Mouse (Mus musculus): ENCODE measurements around the gene Rps6kb2. TPM values are rescaled to one million over a fixed set of nuclear protein-coding genes. Genes with fewer than 3 reads are reported as not detected.

Gene Rps6kb2
- total RNA-seq, 2 experiments from 2014 or later, result 27.8 to 43.1 TPM

DNA sequence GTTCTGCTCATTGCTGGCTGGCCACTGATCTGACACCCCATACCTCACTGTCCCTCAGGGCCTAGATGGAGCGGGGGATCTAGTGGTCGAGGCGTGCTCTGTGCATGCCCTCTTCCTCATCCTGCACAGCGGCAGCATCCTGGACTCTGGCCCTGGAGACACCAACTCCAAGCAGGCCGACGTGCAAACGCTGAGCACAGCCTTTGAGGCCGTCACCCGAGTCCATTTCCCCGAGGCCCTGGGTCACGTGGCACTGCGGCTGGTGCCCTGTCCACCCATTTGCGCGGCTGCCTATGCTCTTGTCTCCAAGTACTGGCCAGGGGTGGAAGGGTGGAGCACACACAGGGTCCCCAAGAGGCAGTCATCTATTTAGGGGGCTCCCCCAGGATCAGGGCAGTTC, 56.5 kb downstream of the Rps6kb2 start:
- intact Hi-C loops (cut with DNase I), result no loop called here

DNA sequence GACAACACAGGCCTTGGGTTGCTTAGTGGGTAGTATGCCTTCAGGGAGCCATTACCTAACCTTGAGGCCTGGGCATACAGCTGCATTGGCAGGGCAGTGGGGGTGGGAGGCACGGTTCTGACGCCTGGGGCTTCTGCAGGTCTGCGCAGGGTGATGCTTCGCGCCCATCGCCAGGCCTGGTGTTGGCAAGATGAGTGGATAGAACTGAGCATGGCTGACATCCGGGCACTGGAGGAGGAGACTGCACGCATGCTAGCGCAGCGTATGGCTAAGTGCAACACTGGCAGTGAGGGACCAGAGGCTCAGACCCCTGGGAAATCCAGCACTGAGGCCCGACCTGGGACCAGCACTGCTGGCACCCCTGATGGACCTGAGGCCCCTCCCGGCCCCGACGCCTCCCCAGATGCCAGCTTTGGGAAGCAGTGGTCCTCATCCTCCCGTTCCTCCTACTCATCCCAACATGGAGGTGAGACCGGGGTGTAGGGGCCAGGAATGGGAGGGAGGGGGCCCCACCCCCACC, 58.4 kb downstream of the Rps6kb2 start:
- no peak for DNase-seq (ENCODE audit: low spot score in 2 of 2)
- intact Hi-C loops (cut with DNase I), result no loop called here

More for the DNA sequence above, 56.5 kb downstream of the Rps6kb2 start:
- no peak for DNase-seq (ENCODE audit: low spot score in 2 of 2)

Other genes starting within 250 kb of the Rps6kb2 start
- 1 to 10 TPM; 2.6 to 3.8 TPM for gene Aldh3b1, start 233.5 kb downstream of the Rps6kb2 start, total RNA-seq (2021)
- gene Unc93b1, start 228.2 kb downstream of the Rps6kb2 start, total RNA-seq (2021), result 10 to 100 TPM; 16.2 to 16.5 TPM
- gene Aldh3b3, start 204.7 kb downstream of the Rps6kb2 start, total RNA-seq (2021), result under 1 TPM in 1 of 2 experiments, not detected in 1; 0.27 TPM
- 1 to 10 TPM; 1.0 to 1.4 TPM for gene Aldh3b2, start 191.0 kb downstream of the Rps6kb2 start, total RNA-seq (2021)
- 1 to 10 TPM; 2.0 to 2.7 TPM for gene Acy3, start 176.8 kb downstream of the Rps6kb2 start, total RNA-seq (2021)
- not detected for gene Tbx10, start 170.6 kb downstream of the Rps6kb2 start, total RNA-seq (2021)
- gene Nudt8, start 162.8 kb downstream of the Rps6kb2 start, total RNA-seq (2021), result 10 to 100 TPM in 1 of 2 experiments, 1 to 10 TPM in 1; 8.8 to 13.3 TPM
- 1 to 10 TPM; 1.2 to 1.8 TPM for gene Gm49405, start 162.7 kb downstream of the Rps6kb2 start, total RNA-seq (2021)
- 1 to 10 TPM; 2.7 to 6.8 TPM for gene Doc2g, start 160.0 kb downstream of the Rps6kb2 start, total RNA-seq (2021)
- 100 to 1,000 TPM; 226 to 259 TPM for gene Ndufv1, start 150.5 kb downstream of the Rps6kb2 start, total RNA-seq (2021)
- 100 to 1,000 TPM; 301 to 332 TPM for gene Gstp1, start 125.4 kb downstream of the Rps6kb2 start, total RNA-seq (2021)
- 10 to 100 TPM; 33.9 to 45.2 TPM for gene Gstp2, start 117.3 kb downstream of the Rps6kb2 start, total RNA-seq (2021)
- not detected for gene Gstp3, start 103.8 kb downstream of the Rps6kb2 start, total RNA-seq (2021)
- gene Cabp2, start 81.8 kb downstream of the Rps6kb2 start, total RNA-seq (2021), result not detected
- gene Cdk2ap2, start 66.2 kb downstream of the Rps6kb2 start, total RNA-seq (2021), result 10 to 100 TPM; 28.8 to 34.1 TPM
- 100 to 1,000 TPM; 202 to 203 TPM for gene Pitpnm1, start 63.4 kb downstream of the Rps6kb2 start, total RNA-seq (2021)
- gene Aip, start 37.5 kb downstream of the Rps6kb2 start, total RNA-seq (2021), result 100 to 1,000 TPM; 106 to 133 TPM
- gene Gpr152, start 23.6 kb downstream of the Rps6kb2 start, total RNA-seq (2021), result not detected
- not detected for gene Cabp4, start 19.3 kb downstream of the Rps6kb2 start, total RNA-seq (2021)
- 10 to 100 TPM; 75.7 to 81.1 TPM for gene Coro1b, start 14.7 kb downstream of the Rps6kb2 start, total RNA-seq (2021)
- gene Ptprcap, start 9.8 kb downstream of the Rps6kb2 start, total RNA-seq (2021), result 1 to 10 TPM; 1.3 to 1.8 TPM
- gene Carns1, start 12.1 kb upstream of the Rps6kb2 start, total RNA-seq (2021), result 1 to 10 TPM; 5.5 to 7.8 TPM
- 1 to 10 TPM; 1.5 to 1.9 TPM for gene Tbc1d10c, start 27.9 kb upstream of the Rps6kb2 start, total RNA-seq (2021)
- 100 to 1,000 TPM; 292 to 320 TPM for gene Ppp1ca, start 28.7 kb upstream of the Rps6kb2 start, total RNA-seq (2021)
- 10 to 100 TPM in 1 of 2 experiments, 1 to 10 TPM in 1; 6.1 to 10.8 TPM for gene Rad9a, start 38.3 kb upstream of the Rps6kb2 start, total RNA-seq (2021)
- 1 to 10 TPM in 1 of 2 experiments, under 1 TPM in 1; 0.84 to 1.2 TPM for gene Clcf1, start 50.9 kb upstream of the Rps6kb2 start, total RNA-seq (2021)
- not detected for gene AC109138.7, start 51.0 kb upstream of the Rps6kb2 start, total RNA-seq (2021)
- 10 to 100 TPM; 15.9 to 17.8 TPM for gene Pold4, start 68.5 kb upstream of the Rps6kb2 start, total RNA-seq (2021)
- gene Ssh3, start 105.8 kb upstream of the Rps6kb2 start, total RNA-seq (2021), result 10 to 100 TPM; 41.1 to 65.6 TPM
- gene Ankrd13d, start 119.8 kb upstream of the Rps6kb2 start, total RNA-seq (2021), result 10 to 100 TPM; 69.7 to 72.3 TPM
- 100 to 1,000 TPM; 223 to 239 TPM for gene Grk2, start 142.9 kb upstream of the Rps6kb2 start, total RNA-seq (2021)
- gene Kdm2a, start 234.9 kb upstream of the Rps6kb2 start, total RNA-seq (2021), result 10 to 100 TPM; 66.6 to 82.6 TPM

All from left cerebral cortex, postnatal 36 days (tissue).